Mouse (Mus musculus) kidney, adult 2 months (tissue): ENCODE measurements around the gene Sstr2.

Experiments used
- CTCF ChIP-seq: fragments of 200-500 bp; conservative IDR thresholded peaks from 2 replicates; pipeline ENCODE4 v1.5.1; 2011; ENCODE audit warnings: low read depth, mild to moderate bottlenecking, control low read depth, low read length, moderate library complexity, mixed read lengths; ENCODE audit not compliant: insufficient read depth, insufficient read length
- POLR2A ChIP-seq: fragments of 200-500 bp; IDR thresholded peaks from one replicate; pipeline ENCODE4 v1.6.1; 2011; ENCODE audit warnings: low read depth, low read length, control low read depth

DNA sequence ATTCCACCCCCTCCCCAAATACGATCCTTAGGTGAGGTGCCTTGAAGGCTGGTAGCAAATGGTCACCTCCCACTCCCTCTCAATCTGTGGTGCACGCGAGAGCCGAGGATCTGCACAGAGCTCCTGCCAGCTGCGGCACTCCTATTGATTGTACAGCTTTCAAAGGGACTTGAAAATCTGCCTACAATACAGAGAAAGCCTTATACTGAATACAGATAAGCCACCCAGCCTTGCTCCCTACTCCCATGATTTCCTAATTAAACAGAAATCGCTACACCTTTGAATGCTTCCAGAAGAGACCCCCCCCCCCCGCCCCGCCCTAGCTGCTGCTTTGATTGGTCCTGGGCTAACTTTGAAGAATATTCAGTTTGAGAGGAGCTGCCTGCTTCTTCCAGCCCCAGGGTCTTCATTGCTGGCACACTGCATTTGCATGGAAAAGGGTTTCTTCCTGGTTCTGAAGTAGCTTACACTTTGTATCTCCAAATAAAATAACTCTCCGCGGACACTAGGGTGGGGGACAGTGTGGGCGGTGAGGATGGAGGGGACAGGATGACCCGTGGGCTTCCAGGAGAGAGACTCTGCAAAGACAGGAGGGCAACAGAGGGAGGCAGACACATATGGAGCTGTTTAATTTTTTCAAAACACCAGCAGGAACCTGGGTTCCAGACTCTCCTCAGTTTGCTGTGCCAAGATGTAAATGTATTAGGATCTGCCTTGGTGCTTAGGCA is 17.4 kb upstream of the Sstr2 start:
- TF ChIP-seq CTCF (no peak), POLR2A (no peak)
